Mouse (Mus musculus) spleen, embryonic (tissue): ENCODE results near the gene Kntc1.

Source experiments
- CTCF ChIA-PET: fragments of 350-600 bp; sonication (Branson Sonifier 250); formaldehyde crosslinking; loops from one replicate; lab custom pipeline; 2022; lab: Charles Lee

Kntc1 gene

GRCm38 (mm10) chr5:123808541-123808940 is 59.0 kb downstream of the Kntc1 start:
- CTCF ChIA-PET = no interaction called here

GRCm38 (mm10) chr5:123809156-123809555 is 59.6 kb downstream of the Kntc1 start:
- CTCF ChIA-PET = no interaction called here

- CTCF ChIA-PET = no interaction called here
These were observed 67.4 kb downstream of the Kntc1 start for GRCm38 (mm10) chr5:123816891-123817290.

- CTCF ChIA-PET = no interaction called here
These were observed 69.5 kb downstream of the Kntc1 start for GRCm38 (mm10) chr5:123818941-123819577.

- CTCF ChIA-PET = interaction anchor here (0.6 kb wide), 3 partner anchors 51 to 169 kb away, joined by 3 to 4 read pairs (median 3); no protein-coding TSS in a partner anchor
These were observed 71.2 kb downstream of the Kntc1 start for GRCm38 (mm10) chr5:123820501-123821263.

- CTCF ChIA-PET = interaction anchor here (0.6 kb wide), 3 partner anchors 51 to 169 kb away, joined by 3 to 4 read pairs (median 3); no protein-coding TSS in a partner anchor
These were observed 71.7 kb downstream of the Kntc1 start for GRCm38 (mm10) chr5:123821264-123821571.

GRCm38 (mm10) chr5:123822706-123823105 is 73.2 kb downstream of the Kntc1 start:
- CTCF ChIA-PET = no interaction called here

GRCm38 (mm10) chr5:123827659-123828091 is 78.2 kb downstream of the Kntc1 start:
- CTCF ChIA-PET = no interaction called here

- CTCF ChIA-PET = no interaction called here
These were observed 82.8 kb downstream of the Kntc1 start for GRCm38 (mm10) chr5:123832309-123832708.

GRCm38 (mm10) chr5:123834836-123835235 is 85.3 kb downstream of the Kntc1 start:
- CTCF ChIA-PET = no interaction called here

GRCm38 (mm10) chr5:123837371-123837770 is 87.9 kb downstream of the Kntc1 start:
- CTCF ChIA-PET = no interaction called here

- CTCF ChIA-PET = no interaction called here
These were observed 92.9 kb downstream of the Kntc1 start for GRCm38 (mm10) chr5:123842221-123842934.

- CTCF ChIA-PET = no interaction called here
These were observed 93.4 kb downstream of the Kntc1 start for GRCm38 (mm10) chr5:123842935-123843282.

GRCm38 (mm10) chr5:123843816-123844215 is 94.3 kb downstream of the Kntc1 start:
- CTCF ChIA-PET = interaction anchor here (0.6 kb wide), 1 partner anchor 94 kb away, joined by 3 read pairs; no protein-coding TSS in a partner anchor

- CTCF ChIA-PET = no interaction called here
These were observed 94.8 kb downstream of the Kntc1 start for GRCm38 (mm10) chr5:123844316-123844715.

GRCm38 (mm10) chr5:123851398-123851797 is 101.9 kb downstream of the Kntc1 start:
- CTCF ChIA-PET = no interaction called here

- CTCF ChIA-PET = no interaction called here
These were observed 104.5 kb downstream of the Kntc1 start for GRCm38 (mm10) chr5:123853877-123854504.

- CTCF ChIA-PET = interaction anchor here (0.6 kb wide), 1 partner anchor 51 kb away, joined by 4 read pairs; no protein-coding TSS in a partner anchor
These were observed 105.0 kb downstream of the Kntc1 start for GRCm38 (mm10) chr5:123854511-123854910.

GRCm38 (mm10) chr5:123858798-123859197 is 109.3 kb downstream of the Kntc1 start:
- CTCF ChIA-PET = no interaction called here

- CTCF ChIA-PET = interaction anchor here (0.6 kb wide), 1 partner anchor 838 kb away, joined by 3 read pairs; no protein-coding TSS in a partner anchor
These were observed 113.1 kb downstream of the Kntc1 start for GRCm38 (mm10) chr5:123862374-123863350.
